Mouse (Mus musculus) forebrain, embryonic 10.5 days (tissue): Measurements from ENCODE around the gene Inpp5e. TPM values are rescaled to one million over a fixed set of nuclear protein-coding genes. Genes with fewer than 3 reads are reported as not detected.

Experiments
- DNase-seq: peaks from one replicate; pipeline ENCODE4 v3.0.0-alpha.2; 2017; ENCODE audit warnings: low spot score; ENCODE audit errors: extremely low spot score
- H3K27ac ChIP-seq: fragments of 300-500 bp; sonication (generic); 2 replicates; pipeline ENCODE4 v1.5.1; 2016; ENCODE audit warnings: mild to moderate bottlenecking
- H3K27me3 ChIP-seq: fragments of 300-500 bp; sonication (generic); 2 replicates; pipeline ENCODE4 v1.6.1; 2016; ENCODE audit warnings: mild to moderate bottlenecking; ENCODE audit not compliant: poor library complexity, severe bottlenecking
- H3K36me3 ChIP-seq: fragments of 300-500 bp; sonication (generic); replicated peaks from 2 replicates; pipeline ENCODE4 v1.6.1; 2016; ENCODE audit warnings: mild to moderate bottlenecking, moderate library complexity
- H3K4me1 ChIP-seq: fragments of 300-500 bp; sonication (generic); 2 replicates; pipeline ENCODE4 v1.6.1; 2016
- H3K4me3 ChIP-seq: fragments of 300-500 bp; sonication (generic); 2 replicates; pipeline ENCODE4 v1.5.1; 2016; ENCODE audit warnings: mild to moderate bottlenecking, moderate library complexity
- H3K9me3 ChIP-seq: fragments of 300-500 bp; sonication (generic); 2 replicates; pipeline ENCODE4 v1.6.1; 2016; ENCODE audit warnings: mild to moderate bottlenecking, moderate library complexity
- WGBS: fragments of 180-500 bp; shearing (Covaris S2); methylation state at CpG from one replicate; pipeline ENCODE4 v1.1.7; 2016; 5-methylcytosine and 5-hydroxymethylcytosine counted together
- polyA plus RNA-seq: library from polyadenylated mRNA; unstranded; fragments of >200 nt; fragmentation: Nextera tagmentation; extraction: Ambion mirVana; gene quantifications from 2 replicates; pipeline ENCODE4 v1.2.1, GENCODE M21; 2016

Inpp5e gene
- polyA plus RNA-seq, 1 experiment from 2014 or later: 24.6 TPM

- H3K36me3 ChIP-seq: peaks cover 72% of the 10 kb centered on the region
- peak within 1 kb of the TSS; percentile 78 for H3K4me3 ChIP-seq
- no peaks in the 10 kb centered on the region for H3K9me3 ChIP-seq
- under 1% methylated on average over 38 of the region's 38 CpGs for WGBS
- H3K4me1 ChIP-seq: peaks cover 20% of the 10 kb centered on the region
- no peaks in the 10 kb centered on the region for H3K27me3 ChIP-seq
- peak; percentile 84 for DNase-seq
- H3K27ac ChIP-seq: peak within 1 kb of the TSS; percentile 78
Measured at GRCm38 (mm10) chr2:26380131-26380771, 28.8 kb downstream of the Inpp5e start, which contains the start of gene Snapc4. Gene Snapc4, minus strand, starts transcription at chr2:26380653.

GRCm38 (mm10) chr2:26372396-26372795, 36.6 kb downstream of the Inpp5e start:
- H3K27me3 ChIP-seq: no peaks in the 10 kb centered on the region
- peaks cover 100% of the 10 kb centered on the region for H3K36me3 ChIP-seq
- no peak overlapping the region for H3K4me3 ChIP-seq
- no peak for DNase-seq
- no peaks in the 10 kb centered on the region for H3K9me3 ChIP-seq
- H3K27ac ChIP-seq: no peak overlapping the region
- WGBS: 98% methylated on average over 8 of the region's 8 CpGs
- H3K4me1 ChIP-seq: no peaks in the 10 kb centered on the region

DNA sequence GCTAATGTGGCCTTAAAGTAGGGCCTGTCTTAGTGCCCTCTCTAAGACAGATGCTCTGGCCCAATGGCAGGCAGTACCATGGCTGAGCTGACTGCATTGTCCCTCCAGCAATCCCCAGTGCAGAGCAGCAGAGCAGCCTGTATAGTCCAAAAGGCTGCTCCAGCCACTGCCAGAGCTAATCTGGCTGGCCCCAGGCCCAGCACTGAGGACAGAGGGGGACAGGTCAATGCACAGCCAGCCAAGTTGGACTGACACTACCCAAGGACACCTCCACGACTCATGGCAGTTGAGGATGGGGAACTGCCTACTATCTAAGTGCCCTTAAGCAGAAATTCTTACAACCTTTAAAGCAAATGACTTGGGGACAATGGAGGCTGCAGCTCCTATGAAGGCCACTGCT, 40.4 kb downstream of the Inpp5e start:
- H3K4me1 ChIP-seq: no peaks in the 10 kb centered on the region
- H3K27me3 ChIP-seq: no peaks in the 10 kb centered on the region
- H3K4me3 ChIP-seq: no peak overlapping the region
- whole genome bisulfite sequencing: 85% methylated on average over 1 of the region's 1 CpGs
- H3K9me3 ChIP-seq: no peaks in the 10 kb centered on the region
- H3K27ac ChIP-seq: no peak overlapping the region
- H3K36me3 ChIP-seq: peaks cover 100% of the 10 kb centered on the region
- DNase-seq: no peak

DNA sequence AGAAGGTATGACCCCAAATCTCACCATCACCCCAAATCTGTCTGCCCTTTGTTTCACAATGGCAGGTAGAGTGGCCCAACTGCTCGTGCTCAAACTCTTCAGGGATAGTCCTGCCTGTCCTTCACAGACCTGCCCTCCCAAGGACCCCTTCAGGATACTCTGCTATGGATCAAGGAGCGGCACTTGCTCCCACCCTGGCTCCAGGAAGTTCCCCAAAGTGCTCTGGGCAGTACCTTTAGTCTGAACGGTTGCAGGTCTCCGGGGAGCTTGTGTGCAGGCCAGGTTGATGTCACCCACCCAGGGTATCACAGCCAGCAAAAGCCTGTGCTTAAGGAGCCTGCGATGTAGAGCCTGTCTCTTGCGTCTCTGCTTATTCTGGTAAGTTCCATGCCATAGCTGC, 41.1 kb downstream of the Inpp5e start:
- Histone ChIP-seq H3K4me3 (no peak overlapping the region), H3K9me3 (no peaks in the 10 kb centered on the region)
- 94% methylated on average over 6 of the region's 6 CpGs for WGBS

DNA sequence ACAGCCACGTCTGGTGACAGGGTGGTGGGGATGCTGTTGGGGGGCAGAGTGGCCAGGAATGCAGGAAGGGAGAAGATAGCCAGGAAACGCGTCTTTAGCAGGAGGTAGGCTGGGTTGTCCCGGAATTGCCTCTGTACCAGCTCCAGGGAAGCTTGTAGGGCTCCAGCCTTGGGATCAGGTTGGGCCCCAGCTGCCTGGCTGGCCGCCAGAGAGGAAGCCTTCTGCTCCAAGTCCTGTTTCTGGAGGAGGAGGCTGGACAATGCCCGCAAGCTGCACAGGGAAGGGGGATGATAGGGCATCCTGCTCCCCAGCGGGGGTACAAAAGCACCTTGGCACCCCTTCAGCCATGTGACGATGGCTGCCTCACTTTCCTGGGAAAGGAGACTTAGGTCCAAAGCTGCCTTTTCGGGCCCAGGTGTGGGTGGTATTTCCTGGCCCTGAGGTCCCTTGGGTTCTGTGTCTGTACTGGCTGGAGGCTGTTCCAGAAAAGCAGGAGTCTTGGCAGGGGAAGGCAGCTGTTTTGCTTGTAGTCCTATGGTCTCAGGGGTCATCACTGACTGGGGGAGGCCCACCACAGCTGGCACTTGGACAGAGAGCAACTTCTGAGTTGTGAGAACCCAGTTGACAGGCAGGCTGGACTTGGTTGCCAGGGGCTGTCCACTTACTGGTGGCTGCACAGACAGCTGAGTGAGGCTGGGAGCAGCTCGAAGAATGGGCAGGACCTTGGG, 44.1 kb downstream of the Inpp5e start:
- Histone ChIP-seq H3K4me1 (no peaks in the 10 kb centered on the region), H3K4me3 (no peak overlapping the region; the same call in 1 of the 2 replicates), H3K36me3 (peaks cover 75% of the 10 kb centered on the region), H3K27ac (no peak overlapping the region), H3K27me3 (no peaks in the 10 kb centered on the region), H3K9me3 (no peaks in the 10 kb centered on the region)
- DNase-seq: no peak
- 91% methylated on average over 10 of the region's 10 CpGs for WGBS

More for the DNA sequence above, 41.1 kb downstream of the Inpp5e start:
- no peak for DNase-seq
- no peaks in the 10 kb centered on the region for H3K27me3 ChIP-seq
- no peaks in the 10 kb centered on the region for H3K4me1 ChIP-seq
- peaks cover 100% of the 10 kb centered on the region for H3K36me3 ChIP-seq
- no peak overlapping the region for H3K27ac ChIP-seq

GRCm38 (mm10) chr2:26363481-26363880, 45.5 kb downstream of the Inpp5e start:
- no peak for DNase-seq
- WGBS: 88% methylated on average over 5 of the region's 5 CpGs
- Histone ChIP-seq H3K36me3 (peaks cover 61% of the 10 kb centered on the region), H3K27ac (no peak overlapping the region), H3K4me1 (no peaks in the 10 kb centered on the region), H3K9me3 (no peaks in the 10 kb centered on the region), H3K27me3 (no peaks in the 10 kb centered on the region), H3K4me3 (no peak overlapping the region)

- H3K27me3 ChIP-seq: no peaks in the 10 kb centered on the region
- no peak overlapping the region for H3K27ac ChIP-seq
- H3K36me3 ChIP-seq: peaks cover 56% of the 10 kb centered on the region
- WGBS: 79% methylated on average over 5 of the region's 5 CpGs
- no peaks in the 10 kb centered on the region for H3K9me3 ChIP-seq
- DNase-seq: no peak
- no peak overlapping the region for H3K4me3 ChIP-seq
- 0 out of 2 replicates have a peak, but pooled peaks cover under 1% of the 10 kb centered on the region for H3K4me1 ChIP-seq
Measured at GRCm38 (mm10) chr2:26362991-26363390, 46.0 kb downstream of the Inpp5e start.

DNA sequence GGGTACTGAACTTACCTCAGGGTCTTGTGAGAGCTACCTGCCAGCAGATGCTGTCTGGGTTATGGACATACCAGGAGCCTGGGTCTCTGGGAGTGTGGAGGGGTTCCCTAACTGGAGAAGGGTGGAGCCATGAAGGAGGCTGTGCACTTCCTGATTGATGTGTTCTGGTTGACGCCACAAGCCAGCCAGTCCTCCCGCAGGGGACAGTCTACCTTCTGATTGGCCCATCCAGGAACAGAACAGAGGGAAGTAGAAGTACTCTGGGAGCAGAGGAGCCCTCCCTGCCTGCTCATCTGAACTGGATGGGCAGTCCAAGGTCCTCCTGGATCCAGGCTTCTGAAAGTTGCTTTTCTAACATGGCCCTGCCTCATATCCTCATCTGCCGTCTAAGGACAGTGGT, 48.2 kb downstream of the Inpp5e start, which contains the start of gene Card9:
TSS of gene Card9 (minus strand) at position 147 of the 400 bp plus-strand sequence.
- peaks cover 33% of the 10 kb centered on the region for H3K36me3 ChIP-seq
- no peak within 1 kb of the TSS for H3K27ac ChIP-seq
- no peaks in the 10 kb centered on the region for H3K27me3 ChIP-seq
- no peak for DNase-seq
- peaks cover 10% of the 10 kb centered on the region; the same call in 1 of the 2 replicates for H3K4me1 ChIP-seq
- H3K4me3 ChIP-seq: no peak within 1 kb of the TSS
- 73% methylated on average over 3 of the region's 3 CpGs for WGBS
- no peaks in the 10 kb centered on the region for H3K9me3 ChIP-seq

GRCm38 (mm10) chr2:26359983-26360382, 49.0 kb downstream of the Inpp5e start:
- DNase-seq: no peak
- Histone ChIP-seq H3K27ac (no peak overlapping the region), H3K4me1 (peaks cover 10% of the 10 kb centered on the region; the same call in 1 of the 2 replicates), H3K36me3 (peaks cover 26% of the 10 kb centered on the region), H3K4me3 (no peak overlapping the region), H3K9me3 (no peaks in the 10 kb centered on the region), H3K27me3 (no peaks in the 10 kb centered on the region)
- WGBS: 84% methylated on average over 6 of the region's 6 CpGs

- Histone ChIP-seq H3K4me1 (peaks cover 10% of the 10 kb centered on the region), H3K4me3 (no peak overlapping the region), H3K27ac (no peak overlapping the region), H3K27me3 (no peaks in the 10 kb centered on the region), H3K9me3 (no peaks in the 10 kb centered on the region), H3K36me3 (peaks cover 14% of the 10 kb centered on the region)
- DNase-seq: no peak
- 92% methylated on average over 13 of the region's 13 CpGs for WGBS
Measured at GRCm38 (mm10) chr2:26358667-26359320, 50.2 kb downstream of the Inpp5e start.

DNA sequence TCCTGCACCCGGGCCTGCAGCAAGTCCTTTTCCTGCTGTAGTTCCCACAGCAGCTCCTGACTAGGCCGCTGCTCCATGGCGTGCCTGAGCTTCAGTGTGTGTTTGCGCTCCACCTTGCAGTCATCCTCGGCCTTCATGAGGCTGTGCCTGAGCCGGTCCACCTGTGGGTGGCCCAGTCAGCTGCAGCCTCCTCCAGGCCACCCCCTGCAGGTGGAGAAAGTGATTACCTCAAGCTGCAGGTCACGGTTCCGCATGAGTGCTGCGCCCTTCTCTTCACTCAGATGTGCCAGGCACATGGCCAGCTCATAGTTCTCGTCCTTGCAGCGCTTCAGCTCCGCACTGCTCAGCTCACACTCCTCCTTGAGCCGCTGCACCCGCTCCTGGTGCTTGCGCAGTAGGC, 51.5 kb downstream of the Inpp5e start:
- WGBS: 50% methylated on average over 15 of the region's 15 CpGs

DNA sequence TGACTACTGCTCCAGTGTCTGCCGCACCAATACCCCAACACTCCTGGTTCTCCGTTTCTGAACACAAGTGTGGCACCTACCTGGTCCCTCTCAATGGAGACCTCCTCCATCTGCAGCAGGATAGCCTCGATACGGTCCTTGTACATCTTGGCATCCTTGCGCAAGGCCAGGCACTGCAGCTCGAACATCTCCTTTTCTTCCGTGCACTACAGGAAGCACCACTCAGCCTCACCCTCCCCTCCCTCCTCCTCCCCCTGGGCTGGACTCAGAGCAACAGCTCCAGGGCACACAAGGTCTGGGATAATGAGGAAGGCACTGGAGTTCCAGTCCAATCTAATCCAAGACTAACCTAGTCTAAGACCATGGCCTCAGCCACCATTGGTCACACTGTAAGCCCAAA, 52.3 kb downstream of the Inpp5e start:
- H3K4me1 ChIP-seq: peaks cover 23% of the 10 kb centered on the region
- no peak for DNase-seq
- WGBS: 78% methylated on average over 7 of the region's 7 CpGs

More for the DNA sequence above, 51.5 kb downstream of the Inpp5e start:
- H3K9me3 ChIP-seq: no peaks in the 10 kb centered on the region
- H3K27me3 ChIP-seq: no peaks in the 10 kb centered on the region
- H3K4me3 ChIP-seq: no peak overlapping the region
- DNase-seq: no peak
- peaks cover 20% of the 10 kb centered on the region for H3K4me1 ChIP-seq
- peaks cover under 1% of the 10 kb centered on the region for H3K36me3 ChIP-seq
- no peak overlapping the region for H3K27ac ChIP-seq

DNA sequence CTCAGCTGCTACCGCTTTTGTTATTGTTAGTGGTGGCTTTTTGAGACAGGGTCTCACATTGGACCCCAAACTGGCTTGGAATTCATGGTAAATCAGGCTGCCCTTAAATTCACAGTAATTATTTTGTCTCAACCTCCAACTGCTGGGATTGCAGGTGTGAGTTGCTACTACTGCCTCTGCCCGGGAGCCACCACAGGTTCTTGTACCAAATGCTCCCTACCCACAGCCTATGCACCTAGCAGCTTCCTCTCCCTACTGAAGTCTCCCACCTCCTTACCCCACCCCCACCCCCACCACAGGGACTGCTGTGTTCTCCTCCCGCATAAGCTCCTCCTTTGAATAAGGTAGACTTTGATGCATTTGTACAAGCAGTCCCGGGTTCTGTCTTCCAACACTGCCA, 52.8 kb downstream of the Inpp5e start:
- H3K27ac ChIP-seq: no peak overlapping the region
- H3K4me1 ChIP-seq: peaks cover 27% of the 10 kb centered on the region
- 89% methylated on average over 4 of the region's 4 CpGs for WGBS
- DNase-seq: no peak
- H3K9me3 ChIP-seq: no peaks in the 10 kb centered on the region
- no peak overlapping the region for H3K4me3 ChIP-seq
- H3K27me3 ChIP-seq: no peaks in the 10 kb centered on the region
- no peaks in the 10 kb centered on the region for H3K36me3 ChIP-seq

More for the DNA sequence above, 52.3 kb downstream of the Inpp5e start:
- Histone ChIP-seq H3K4me3 (no peak overlapping the region), H3K9me3 (no peaks in the 10 kb centered on the region), H3K27me3 (no peaks in the 10 kb centered on the region), H3K36me3 (no peaks in the 10 kb centered on the region), H3K27ac (no peak overlapping the region)
